Mouse (Mus musculus): Measurements from ENCODE around the gene Mical2. TPM values are rescaled to one million over a fixed set of nuclear protein-coding genes. Genes with fewer than 3 reads are reported as not detected.

Mical2 gene
- polyA plus RNA-seq, 1 experiment, result 76.3 TPM

DNA sequence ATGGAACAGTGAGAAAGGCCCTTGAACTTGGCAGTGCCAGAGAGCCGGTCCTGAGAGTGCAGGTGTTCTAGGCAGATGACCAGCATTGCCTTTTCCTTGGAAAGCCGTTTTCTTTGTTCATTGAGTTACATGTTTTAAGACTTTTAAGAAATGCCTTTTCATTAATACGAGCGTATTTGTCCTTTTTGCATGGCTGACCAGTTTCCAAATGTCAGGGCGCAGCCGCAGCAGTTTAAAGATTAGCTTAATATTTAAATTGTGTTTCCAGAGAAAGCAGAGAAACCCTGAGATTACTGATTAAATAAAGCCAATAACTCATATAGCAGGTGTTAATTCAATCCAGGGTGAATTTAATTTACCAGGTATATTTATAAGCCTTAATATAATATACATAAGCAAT, 187.6 kb downstream of the Mical2 start:
- H3K4me1 ChIP-seq (ENCODE audit: control insufficient read depth, insufficient read depth, low read length), result peaks cover 14% of the 10 kb centered on the region; the same call in 1 of the 2 replicates

DNA sequence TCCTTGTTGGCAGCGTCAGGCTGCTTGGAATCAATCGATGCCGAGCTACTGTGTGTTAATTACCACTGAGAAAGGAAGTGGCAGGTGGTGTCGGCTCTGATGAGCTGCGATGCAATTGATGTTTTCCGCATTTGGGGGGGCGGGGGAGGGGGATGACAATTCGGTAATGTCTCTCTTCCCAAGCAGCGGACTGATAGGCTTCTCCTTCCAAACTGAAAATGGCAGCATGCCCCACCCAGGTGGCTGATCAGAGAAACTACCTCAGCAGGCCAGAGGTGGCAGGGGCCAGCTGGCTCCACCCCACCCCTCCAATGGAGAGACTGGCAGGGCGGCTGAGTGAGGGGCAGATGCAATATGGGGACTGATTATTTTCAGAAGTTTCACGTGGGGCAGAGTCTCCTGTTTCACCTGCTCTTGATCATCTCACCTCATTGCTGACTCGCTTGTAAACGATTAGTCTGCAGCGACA, 190.4 kb downstream of the Mical2 start:
- H3K27ac ChIP-seq (ENCODE audit: insufficient read depth, low read length), result no peak overlapping the region
- TF ChIP-seq CTCF (IDR thresholded peaks at IDR 0.05; ENCODE audit: borderline replicate concordance, insufficient read depth, low read length), result no peak
- TF ChIP-seq POLR2A (IDR thresholded peaks at IDR 0.05; ENCODE audit: low read depth, low read length), result no peak

More for the DNA sequence above, 187.6 kb downstream of the Mical2 start:
- TF ChIP-seq CTCF (IDR thresholded peaks at IDR 0.05; ENCODE audit: borderline replicate concordance, insufficient read depth, low read length) (no peak), POLR2A (IDR thresholded peaks at IDR 0.05; ENCODE audit: low read depth, low read length) (no peak)
- Histone ChIP-seq H3K27ac (ENCODE audit: insufficient read depth, low read length) (no peak overlapping the region), H3K4me3 (ENCODE audit: insufficient read depth, low read length) (no peak overlapping the region)

DNA sequence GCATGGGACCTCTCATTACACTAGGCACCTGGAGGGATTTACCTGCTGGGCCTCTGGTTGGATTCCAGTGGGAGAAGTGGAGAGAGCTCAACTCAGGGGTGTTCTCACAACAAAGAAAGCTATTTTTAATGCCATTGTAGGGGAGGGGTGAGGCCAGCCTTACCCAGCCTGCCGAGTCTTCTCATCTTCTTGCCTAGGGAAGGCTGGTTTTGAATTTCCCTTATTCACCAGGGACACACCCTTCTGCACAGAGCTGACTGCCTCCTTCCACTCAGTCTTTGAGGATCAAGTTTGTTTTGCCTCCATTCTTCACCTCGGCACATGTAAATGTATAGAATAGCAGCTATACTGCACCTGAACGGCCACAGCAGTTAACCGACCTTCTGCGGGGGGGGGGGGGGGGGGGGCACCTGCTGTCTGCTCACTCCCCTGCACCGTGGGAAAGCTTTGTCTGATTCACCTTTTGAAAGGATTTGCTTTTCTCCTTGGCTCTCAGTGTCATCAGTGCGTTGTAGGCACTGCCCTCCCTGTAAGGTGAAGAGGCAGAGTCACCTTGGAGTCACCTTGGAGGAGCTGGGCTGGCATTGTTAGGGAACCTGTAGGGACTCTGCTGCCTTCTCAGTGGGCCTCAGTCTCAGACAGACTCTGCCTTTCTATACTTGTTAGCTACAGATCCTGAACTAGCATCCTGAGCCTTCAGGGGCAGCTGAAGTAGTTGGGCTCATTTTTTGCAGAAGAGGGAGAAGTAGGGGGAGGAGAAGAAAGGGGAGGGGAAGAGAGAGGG, 191.3 kb downstream of the Mical2 start:
- H3K4me3 ChIP-seq (ENCODE audit: insufficient read depth, low read length), result no peak overlapping the region
- TF ChIP-seq POLR2A (IDR thresholded peaks at IDR 0.05; ENCODE audit: low read depth, low read length), result no peak
- TF ChIP-seq CTCF (IDR thresholded peaks at IDR 0.05; ENCODE audit: borderline replicate concordance, insufficient read depth, low read length), result no peak
- no peak overlapping the region for H3K27ac ChIP-seq (ENCODE audit: insufficient read depth, low read length)
- H3K4me1 ChIP-seq (ENCODE audit: control insufficient read depth, insufficient read depth, low read length), result peaks cover 6% of the 10 kb centered on the region; the same call in 1 of the 2 replicates

More for the DNA sequence above, 190.4 kb downstream of the Mical2 start:
- Histone ChIP-seq H3K4me3 (ENCODE audit: insufficient read depth, low read length) (no peak overlapping the region), H3K4me1 (ENCODE audit: control insufficient read depth, insufficient read depth, low read length) (peaks cover 6% of the 10 kb centered on the region; the same call in 1 of the 2 replicates)

DNA sequence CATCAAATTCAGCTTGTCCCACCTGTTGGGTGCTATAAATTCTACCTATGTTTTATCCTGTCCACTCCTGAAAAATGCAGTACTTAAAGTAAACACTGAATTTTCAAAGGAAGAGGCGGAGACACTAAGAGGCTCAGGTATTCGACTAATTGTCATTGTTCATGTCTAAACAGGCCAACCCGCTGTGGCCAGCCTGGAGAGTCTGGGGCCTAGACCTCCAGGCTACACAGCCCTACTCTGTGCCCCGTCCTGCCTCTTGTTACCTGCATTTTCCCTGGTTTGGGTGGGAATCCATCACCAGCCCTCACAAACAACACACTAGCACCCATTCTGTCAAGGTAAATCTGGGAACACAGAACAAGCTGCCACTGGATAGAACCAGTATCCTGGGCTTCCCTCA, 191.9 kb downstream of the Mical2 start:
- no peak for TF ChIP-seq CTCF (IDR thresholded peaks at IDR 0.05; ENCODE audit: borderline replicate concordance, insufficient read depth, low read length)
- no peak for TF ChIP-seq POLR2A (IDR thresholded peaks at IDR 0.05; ENCODE audit: low read depth, low read length)
- Histone ChIP-seq H3K27ac (ENCODE audit: insufficient read depth, low read length) (no peak overlapping the region), H3K4me1 (ENCODE audit: control insufficient read depth, insufficient read depth, low read length) (peaks cover 6% of the 10 kb centered on the region; the same call in 1 of the 2 replicates), H3K4me3 (ENCODE audit: insufficient read depth, low read length) (no peak overlapping the region)

DNA sequence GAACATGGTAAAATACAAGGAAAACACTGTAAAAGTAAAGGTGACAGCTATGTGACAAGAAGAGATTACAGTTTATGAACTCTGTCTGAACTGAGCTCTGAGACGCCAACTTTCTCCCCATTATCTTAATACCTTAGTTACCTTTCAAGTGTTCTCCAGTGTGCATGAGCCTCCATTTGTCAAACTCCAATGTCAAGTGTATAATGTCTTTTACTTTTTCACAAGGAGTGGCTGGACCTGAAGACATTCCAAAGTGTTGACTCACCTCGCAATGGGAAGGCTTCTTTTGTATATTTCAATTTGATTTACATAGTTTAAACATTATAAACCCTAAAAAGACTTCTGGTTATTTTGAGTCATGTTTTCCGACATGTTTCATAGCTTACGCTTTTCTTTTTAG, 197.8 kb downstream of the Mical2 start:
- H3K4me3 ChIP-seq (ENCODE audit: insufficient read depth, low read length), result no peak overlapping the region
- H3K4me1 ChIP-seq (ENCODE audit: control insufficient read depth, insufficient read depth, low read length), result peaks cover 11% of the 10 kb centered on the region
- no peak overlapping the region; the same call in 1 of the 2 replicates for H3K27ac ChIP-seq (ENCODE audit: insufficient read depth, low read length)
- TF ChIP-seq POLR2A (IDR thresholded peaks at IDR 0.05; ENCODE audit: low read depth, low read length), result no peak
- no peak for TF ChIP-seq CTCF (IDR thresholded peaks at IDR 0.05; ENCODE audit: borderline replicate concordance, insufficient read depth, low read length)

DNA sequence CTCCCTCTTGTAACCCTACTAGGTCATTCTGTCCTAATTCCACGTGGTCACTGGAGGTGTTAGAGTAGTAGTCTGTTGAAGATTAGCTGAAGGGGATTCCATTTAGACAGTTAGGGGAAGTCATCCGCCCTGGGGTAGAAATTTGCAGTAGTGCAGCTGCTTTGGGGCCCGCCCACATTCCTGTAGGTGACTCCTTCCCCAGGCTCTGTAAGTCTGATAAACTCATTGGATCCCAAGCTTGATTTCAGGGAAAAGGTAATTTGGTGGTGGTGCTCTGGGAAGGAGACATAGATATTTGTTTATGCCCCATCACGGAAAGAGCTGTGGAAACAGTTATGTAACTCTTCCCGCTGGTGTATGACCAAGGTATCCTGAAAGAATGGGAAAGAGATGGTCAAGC, 201.2 kb downstream of the Mical2 start:
- Histone ChIP-seq H3K4me1 (ENCODE audit: control insufficient read depth, insufficient read depth, low read length) (peaks cover 11% of the 10 kb centered on the region), H3K27ac (ENCODE audit: insufficient read depth, low read length) (peak overlapping the region; percentile 93), H3K4me3 (ENCODE audit: insufficient read depth, low read length) (0 out of 2 replicates have a peak overlapping the region, but pooled peaks have one; percentile 63)
- TF ChIP-seq CTCF (IDR thresholded peaks at IDR 0.05; ENCODE audit: borderline replicate concordance, insufficient read depth, low read length) (no peak), POLR2A (IDR thresholded peaks at IDR 0.05; ENCODE audit: low read depth, low read length) (no peak)

DNA sequence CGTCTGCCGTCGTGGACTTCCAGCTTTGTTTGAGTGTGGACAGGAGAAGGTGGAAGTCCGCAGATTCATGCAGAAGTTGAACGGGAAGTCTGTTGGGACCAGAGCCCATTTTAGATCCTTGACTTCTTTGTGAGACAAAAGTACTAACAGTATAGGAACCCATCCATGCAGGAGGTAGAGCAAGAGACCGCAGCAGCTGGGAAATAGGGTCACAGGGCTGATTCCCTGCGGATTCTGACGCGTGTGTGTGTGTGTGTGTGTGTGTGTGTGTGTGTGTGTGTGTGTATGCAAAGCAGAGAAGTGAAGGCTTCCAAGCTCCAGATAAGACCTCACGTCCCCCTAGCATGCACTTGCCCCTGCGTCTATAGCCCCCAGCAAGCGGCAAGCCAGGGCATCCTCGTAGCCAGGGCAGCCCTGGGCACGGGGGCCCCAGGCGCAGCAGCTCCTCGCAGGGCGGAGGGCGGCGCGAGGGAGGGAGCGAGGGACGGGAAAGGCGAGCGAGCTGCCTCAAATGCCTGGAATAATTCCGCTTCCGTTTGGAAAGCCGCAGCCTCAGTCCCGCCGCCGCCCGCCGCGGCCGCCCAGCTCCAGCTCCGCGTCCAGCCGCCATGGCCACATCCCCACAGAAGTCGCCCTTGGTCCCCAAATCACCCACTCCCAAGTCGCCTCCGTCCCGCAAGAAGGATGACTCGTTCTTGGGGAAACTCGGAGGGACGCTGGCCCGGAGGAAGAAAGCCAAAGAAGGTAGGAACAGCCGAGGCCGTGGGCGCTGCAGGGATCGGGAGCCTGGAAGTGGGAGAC, 201.9 kb downstream of the Mical2 start, which contains the start of gene Parva:
TSS of gene Parva (plus strand) at position 149 of the 801 bp plus-strand sequence.
- TF ChIP-seq POLR2A (IDR thresholded peaks at IDR 0.05; ENCODE audit: low read depth, low read length), result peak; percentile 67; the same call in 1 of the 2 replicates
- no peak for TF ChIP-seq CTCF (IDR thresholded peaks at IDR 0.05; ENCODE audit: borderline replicate concordance, insufficient read depth, low read length)
- Histone ChIP-seq H3K4me3 (ENCODE audit: insufficient read depth, low read length) (peak within 1 kb of the TSS; percentile 63), H3K4me1 (ENCODE audit: control insufficient read depth, insufficient read depth, low read length) (peaks cover 11% of the 10 kb centered on the region), H3K27ac (ENCODE audit: insufficient read depth, low read length) (peak within 1 kb of the TSS; percentile 93)

DNA sequence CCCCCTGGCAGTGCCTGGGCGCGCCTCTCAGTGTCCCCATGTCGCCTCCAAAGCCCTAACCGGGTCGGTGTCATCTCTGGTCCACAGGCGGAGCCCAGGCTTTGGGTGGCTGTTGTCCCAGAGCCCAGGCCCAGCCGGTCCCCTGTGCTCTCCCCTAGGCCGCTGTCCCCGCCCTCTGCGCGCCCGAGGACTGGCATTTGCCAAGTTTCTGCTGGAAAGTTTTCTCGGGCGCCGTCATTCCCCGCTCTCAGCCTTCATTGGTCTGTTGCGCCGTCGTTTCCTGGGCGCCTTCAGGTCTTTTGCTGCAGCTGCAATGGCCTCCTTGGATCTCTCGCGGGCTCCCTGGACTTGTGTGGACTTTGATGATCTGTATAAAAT, 202.5 kb downstream of the Mical2 start:
- no peak for TF ChIP-seq CTCF (IDR thresholded peaks at IDR 0.05; ENCODE audit: borderline replicate concordance, insufficient read depth, low read length)
- TF ChIP-seq POLR2A (IDR thresholded peaks at IDR 0.05; ENCODE audit: low read depth, low read length), result peak; percentile 59; the same call in 1 of the 2 replicates

DNA sequence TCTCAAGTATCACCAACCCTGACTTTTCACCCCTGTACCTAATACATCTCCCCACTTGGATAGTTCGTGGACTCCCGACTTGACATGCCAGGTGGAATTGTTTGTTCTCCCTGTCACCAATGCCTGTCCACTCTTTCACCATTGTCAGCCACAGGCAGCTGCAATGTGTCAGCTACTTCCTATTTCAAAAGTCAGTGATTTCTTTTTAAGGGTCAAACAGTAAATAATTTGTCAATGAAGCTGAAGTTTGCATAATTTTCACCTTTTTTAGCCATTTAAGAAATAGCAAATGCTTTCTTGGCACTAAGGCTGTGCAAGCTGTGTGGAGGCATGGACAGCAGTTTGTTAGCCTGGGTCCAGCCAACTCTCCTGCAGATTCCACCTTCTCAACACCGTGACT, 214.2 kb downstream of the Mical2 start:
- Histone ChIP-seq H3K4me3 (ENCODE audit: insufficient read depth, low read length) (no peak overlapping the region), H3K27ac (ENCODE audit: insufficient read depth, low read length) (no peak overlapping the region), H3K4me1 (ENCODE audit: control insufficient read depth, insufficient read depth, low read length) (peaks cover 9% of the 10 kb centered on the region; the same call in 1 of the 2 replicates)
- no peak for TF ChIP-seq POLR2A (IDR thresholded peaks at IDR 0.05; ENCODE audit: low read depth, low read length)
- TF ChIP-seq CTCF (IDR thresholded peaks at IDR 0.05; ENCODE audit: borderline replicate concordance, insufficient read depth, low read length), result no peak

More for the DNA sequence above, 202.5 kb downstream of the Mical2 start:
- Histone ChIP-seq H3K4me1 (ENCODE audit: control insufficient read depth, insufficient read depth, low read length) (peaks cover 11% of the 10 kb centered on the region; the same call in 1 of the 2 replicates), H3K27ac (ENCODE audit: insufficient read depth, low read length) (peak overlapping the region; percentile 93), H3K4me3 (ENCODE audit: insufficient read depth, low read length) (peak overlapping the region; percentile 63)
